Mouse (Mus musculus): ENCODE data around the gene 1700024P04Rik. TPM values are rescaled to one million over a fixed set of nuclear protein-coding genes. Genes with fewer than 3 reads are reported as not detected.

Gene 1700024P04Rik
- polyA plus RNA-seq, 1 experiment from 2014 or later = not detected

- no peak for ATAC-seq (replicated peaks; ENCODE audit: extremely low read depth, insufficient read depth, low FRiP score)
- 48% methylated on average over 6 of the region's 6 CpGs for WGBS
- H3K27ac ChIP-seq (ENCODE audit: low read length) = no peak overlapping the region
Observed at GRCm38 (mm10) chr13:98937108-98937507, 47.3 kb downstream of the 1700024P04Rik start.

More at GRCm38 (mm10) chr13:98937108-98937507, 47.3 kb downstream of the 1700024P04Rik start:
- Histone ChIP-seq H3K4me1 (ENCODE audit: control insufficient read depth, insufficient read depth, low read length) (no peaks in the 10 kb centered on the region), H3K4me3 (ENCODE audit: low read length) (no peak overlapping the region), H3K36me3 (ENCODE audit: control insufficient read depth, insufficient read depth) (no peaks in the 10 kb centered on the region), H3K9me3 (replicated peaks; ENCODE audit: control insufficient read depth, low read length) (no peaks in the 10 kb centered on the region), H3K27me3 (ENCODE audit: control insufficient read depth, insufficient read depth, low read length) (no peaks in the 10 kb centered on the region), H3K9ac (ENCODE audit: low read length) (no peak overlapping the region), H3K4me2 (ENCODE audit: low read depth, low read length) (no peak overlapping the region)

Other genes starting within 250 kb of the 1700024P04Rik start
- gene Fcho2, start 169.1 kb downstream of the 1700024P04Rik start, polyA plus RNA-seq (2015; fragmentation: Nextera tagmentation; extraction: Ambion mirVana) = 26.2 and 28.2 TPM in 2 replicates
- gene Tnpo1, start 58.2 kb downstream of the 1700024P04Rik start, polyA plus RNA-seq (2015; fragmentation: Nextera tagmentation; extraction: Ambion mirVana) = 39.5 and 40.5 TPM in 2 replicates
- 0.66 and 0.75 TPM in 2 replicates for gene Zfp366, start 200.3 kb upstream of the 1700024P04Rik start, polyA plus RNA-seq (2015; fragmentation: Nextera tagmentation; extraction: Ambion mirVana)

All from heart, embryonic 16.5 days (tissue).